Mouse (Mus musculus): Measurements from ENCODE around the gene Ppfia2.

- TF ChIP-seq CTCF (IDR thresholded peaks at IDR 0.05; ENCODE audit: extremely low read depth, insufficient read depth, insufficient read length, insufficient replicate concordance) (no peak), POLR2A (IDR thresholded peaks at IDR 0.05; ENCODE audit: low read depth, low read length) (no peak)
These were observed 262.1 kb downstream of the Ppfia2 start for GRCm38 (mm10) chr10:106732265-106732664.

Measured in spleen, adult 2 months (tissue).